Mouse (Mus musculus) erythroblast, embryonic 14.5 days (primary cell): Measurements from ENCODE around the gene Cpxm2. TPM values are rescaled to one million over a fixed set of nuclear protein-coding genes. Genes with fewer than 3 reads are reported as not detected.

Experiments
- H3K27me3 ChIP-seq: 2 replicates; pipeline ENCODE4 v1.6.1; 2012; ENCODE audit warnings: inconsistent platforms; ENCODE audit not compliant: control insufficient read depth
- H3K36me3 ChIP-seq: 2 replicates; pipeline ENCODE4 v1.6.1; 2012; ENCODE audit warnings: mild to moderate bottlenecking, inconsistent platforms; ENCODE audit not compliant: control insufficient read depth
- H3K4me1 ChIP-seq: 2 replicates; pipeline ENCODE4 v1.6.1; 2012; ENCODE audit warnings: inconsistent platforms; ENCODE audit not compliant: control insufficient read depth
- H3K4me3 ChIP-seq: replicated peaks from 2 replicates; pipeline ENCODE3; 2012; ENCODE audit warnings: moderate library complexity, mild to moderate bottlenecking, inconsistent platforms
- H3K9me3 ChIP-seq: 2 replicates; pipeline ENCODE4 v1.6.1; 2012; ENCODE audit warnings: low read length, inconsistent platforms, mixed read lengths; ENCODE audit not compliant: control insufficient read depth
- GATA1 ChIP-seq: IDR thresholded peaks from 2 replicates; pipeline ENCODE4 v1.6.1; 2012; ENCODE audit warnings: low read length, inconsistent platforms, mixed read lengths
- TAL1 ChIP-seq: IDR thresholded peaks from 3 replicates; pipeline ENCODE4 v1.6.1; 2012; ENCODE audit warnings: low read length, inconsistent platforms, mixed read lengths
- polyA plus RNA-seq: library from polyadenylated mRNA; stranded (reverse); fragments of >175 nt; gene quantifications from 2 replicates; pipeline ENCODE4 v1.2.3, GENCODE M21; 2012

Gene Cpxm2
- polyA plus RNA-seq, 1 experiment = not detected

- Histone ChIP-seq H3K4me1 (no peaks in the 10 kb centered on the region), H3K36me3 (no peaks in the 10 kb centered on the region), H3K27me3 (no peaks in the 10 kb centered on the region), H3K4me3 (no peak overlapping the region), H3K9me3 (no peaks in the 10 kb centered on the region)
- TF ChIP-seq GATA1 (no peak), TAL1 (no peak)
Measured at GRCm38 (mm10) chr7:132070877-132071625, 83.5 kb downstream of the Cpxm2 start.

- H3K36me3 ChIP-seq = no peaks in the 10 kb centered on the region
- no peaks in the 10 kb centered on the region for H3K4me1 ChIP-seq
- H3K4me3 ChIP-seq = no peak overlapping the region
- H3K9me3 ChIP-seq = no peaks in the 10 kb centered on the region
- TF ChIP-seq GATA1 (no peak), TAL1 (no peak)
- H3K27me3 ChIP-seq = no peaks in the 10 kb centered on the region
Measured at GRCm38 (mm10) chr7:132067951-132068350, 86.6 kb downstream of the Cpxm2 start.

GRCm38 (mm10) chr7:132067511-132067910 is 87.0 kb downstream of the Cpxm2 start:
- H3K27me3 ChIP-seq = no peaks in the 10 kb centered on the region
- no peak overlapping the region for H3K4me3 ChIP-seq
- no peaks in the 10 kb centered on the region for H3K36me3 ChIP-seq
- no peaks in the 10 kb centered on the region for H3K4me1 ChIP-seq
- H3K9me3 ChIP-seq = no peaks in the 10 kb centered on the region
- TF ChIP-seq GATA1 (no peak), TAL1 (no peak)

GRCm38 (mm10) chr7:132060116-132060515 is 94.4 kb downstream of the Cpxm2 start:
- H3K4me3 ChIP-seq = no peak overlapping the region
- H3K4me1 ChIP-seq = no peaks in the 10 kb centered on the region
- no peak for TF ChIP-seq GATA1
- H3K27me3 ChIP-seq = no peaks in the 10 kb centered on the region
- H3K9me3 ChIP-seq = no peaks in the 10 kb centered on the region
- H3K36me3 ChIP-seq = no peaks in the 10 kb centered on the region

GRCm38 (mm10) chr7:132056565-132056964 is 98.0 kb downstream of the Cpxm2 start:
- Histone ChIP-seq H3K9me3 (peaks cover 3% of the 10 kb centered on the region; the same call in 1 of the 2 replicates), H3K4me1 (no peaks in the 10 kb centered on the region), H3K4me3 (no peak overlapping the region), H3K36me3 (no peaks in the 10 kb centered on the region), H3K27me3 (no peaks in the 10 kb centered on the region)
- TF ChIP-seq GATA1 (no peak), TAL1 (no peak)

GRCm38 (mm10) chr7:132046662-132047061 is 107.9 kb downstream of the Cpxm2 start:
- no peaks in the 10 kb centered on the region for H3K27me3 ChIP-seq
- no peaks in the 10 kb centered on the region for H3K9me3 ChIP-seq
- no peak overlapping the region for H3K4me3 ChIP-seq
- no peak for TF ChIP-seq TAL1
- TF ChIP-seq GATA1 = no peak
- no peaks in the 10 kb centered on the region for H3K4me1 ChIP-seq
- H3K36me3 ChIP-seq = no peaks in the 10 kb centered on the region

- Histone ChIP-seq H3K9me3 (no peaks in the 10 kb centered on the region), H3K4me3 (no peak overlapping the region), H3K4me1 (peaks cover 2% of the 10 kb centered on the region; the same call in 1 of the 2 replicates), H3K36me3 (no peaks in the 10 kb centered on the region), H3K27me3 (no peaks in the 10 kb centered on the region)
- TF ChIP-seq GATA1 = no peak
- no peak for TF ChIP-seq TAL1
Measured at GRCm38 (mm10) chr7:132031940-132032531, 122.5 kb downstream of the Cpxm2 start.

- TF ChIP-seq GATA1 = no peak
- TF ChIP-seq TAL1 = no peak
- Histone ChIP-seq H3K27me3 (no peaks in the 10 kb centered on the region), H3K9me3 (no peaks in the 10 kb centered on the region), H3K4me1 (no peaks in the 10 kb centered on the region), H3K4me3 (no peak overlapping the region), H3K36me3 (no peaks in the 10 kb centered on the region)
Measured at GRCm38 (mm10) chr7:132026671-132027070, 127.9 kb downstream of the Cpxm2 start.

- Histone ChIP-seq H3K27me3 (no peaks in the 10 kb centered on the region), H3K36me3 (no peaks in the 10 kb centered on the region), H3K4me1 (no peaks in the 10 kb centered on the region), H3K9me3 (peaks cover 4% of the 10 kb centered on the region; the same call in 1 of the 2 replicates), H3K4me3 (no peak overlapping the region)
- TF ChIP-seq TAL1 = no peak
- no peak for TF ChIP-seq GATA1
Measured at GRCm38 (mm10) chr7:132025591-132025990, 128.9 kb downstream of the Cpxm2 start.

- Histone ChIP-seq H3K4me1 (no peaks in the 10 kb centered on the region), H3K36me3 (no peaks in the 10 kb centered on the region), H3K27me3 (no peaks in the 10 kb centered on the region), H3K4me3 (no peak overlapping the region), H3K9me3 (peaks cover 6% of the 10 kb centered on the region; the same call in 1 of the 2 replicates)
- no peak for TF ChIP-seq GATA1
- no peak for TF ChIP-seq TAL1
Measured at GRCm38 (mm10) chr7:132015933-132016332, 138.6 kb downstream of the Cpxm2 start.
